Mouse (Mus musculus) fat pad, adult 2 months (tissue): ENCODE measurements around the gene Tm7sf3.
"Not testable (repeated sequence)": the region's sequence is repeated elsewhere in the genome, so short reads cannot be mapped to it uniquely, and the experiment has no call there.

ENCODE experiments used
- DNase-seq: peaks from one replicate; pipeline ENCODE4 v3.0.0-alpha.2; 2011; ENCODE audit warnings: low read depth, low spot score; ENCODE audit errors: extremely low read depth

Tm7sf3 gene

DNA sequence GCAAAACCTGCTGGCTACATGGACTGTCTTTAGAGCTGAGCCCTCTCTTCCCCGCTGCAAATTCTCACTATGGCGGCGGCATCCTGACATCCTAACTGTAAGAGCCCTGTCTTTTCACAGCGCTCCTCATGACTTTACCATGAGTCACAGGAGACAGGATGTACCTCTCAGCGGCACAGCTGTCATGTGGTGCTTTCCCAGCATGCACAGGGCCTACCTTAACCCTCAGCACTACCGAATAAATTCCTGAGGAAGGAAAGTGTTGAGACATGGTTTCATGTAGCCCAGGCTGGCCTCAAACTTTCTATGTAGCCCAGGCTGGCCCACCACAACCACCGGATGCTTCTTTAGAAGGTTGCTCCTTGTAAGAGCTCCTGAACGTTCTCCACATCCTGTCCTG, 26.7 kb downstream of the Tm7sf3 start:
- no peak for DNase-seq

DNA sequence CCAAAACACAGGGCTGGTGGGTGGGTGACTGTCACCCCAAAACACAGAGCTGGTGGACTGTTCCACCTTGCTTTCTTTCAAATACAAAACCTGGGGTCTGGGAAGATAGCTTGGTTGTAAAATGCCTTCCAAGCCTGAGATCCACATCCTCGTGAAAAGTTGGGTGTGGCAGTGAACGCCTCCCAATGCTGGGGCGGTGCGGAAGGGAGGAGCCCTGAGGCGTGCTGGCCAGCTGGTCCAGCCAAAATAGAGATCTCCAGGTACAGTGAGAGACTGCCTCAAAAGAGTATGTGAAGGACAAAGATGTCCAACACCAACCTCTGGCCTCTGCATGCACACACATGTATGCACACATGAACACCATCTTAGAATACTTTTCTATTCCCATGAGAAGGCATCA, 28.1 kb downstream of the Tm7sf3 start:
- DNase-seq = no peak

DNA sequence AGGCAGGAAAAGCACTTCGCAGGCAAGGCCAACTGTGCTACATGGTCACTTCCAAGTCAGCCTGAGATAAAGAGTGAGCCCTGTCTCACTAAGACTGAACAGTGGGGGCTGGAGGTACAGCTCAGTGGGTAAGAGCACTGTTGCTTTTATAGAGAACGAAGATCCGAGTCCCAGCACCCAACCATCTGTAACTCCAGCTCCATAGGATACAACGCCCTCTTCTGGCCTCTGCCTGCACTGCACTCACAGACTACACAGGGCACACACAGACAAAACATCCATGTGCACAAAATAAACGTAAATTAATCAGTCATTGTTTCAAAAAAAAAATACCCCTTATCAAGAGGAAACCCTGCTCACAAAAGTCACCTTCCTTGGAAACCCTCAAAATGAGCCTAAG, 28.7 kb downstream of the Tm7sf3 start:
- no peak for DNase-seq

GRCm38 (mm10) chr6:146612736-146613135, 29.9 kb downstream of the Tm7sf3 start:
- DNase-seq = peak; percentile 84

- no peak for DNase-seq
Observed at GRCm38 (mm10) chr6:146611897-146612296, 30.7 kb downstream of the Tm7sf3 start.

DNA sequence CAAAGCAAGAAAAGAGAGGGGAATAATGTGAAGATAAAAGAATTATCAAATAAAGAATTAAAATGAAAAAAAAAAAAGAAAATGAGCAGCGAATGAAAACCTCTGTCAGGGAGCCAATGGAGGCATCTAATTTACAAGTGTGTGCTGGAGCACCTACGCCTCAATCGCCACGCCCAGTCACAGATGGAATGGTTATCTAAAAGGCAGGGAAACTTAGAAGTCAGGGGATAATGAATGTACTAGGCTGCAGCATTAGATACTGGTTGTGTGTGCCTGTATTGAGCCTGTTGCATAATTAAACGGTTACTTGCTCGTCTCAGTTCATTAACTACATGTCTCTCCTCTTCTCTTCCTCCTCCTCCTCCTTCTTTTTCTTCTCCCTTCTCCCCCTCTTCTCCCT, 31.2 kb downstream of the Tm7sf3 start:
- no peak for DNase-seq

DNA sequence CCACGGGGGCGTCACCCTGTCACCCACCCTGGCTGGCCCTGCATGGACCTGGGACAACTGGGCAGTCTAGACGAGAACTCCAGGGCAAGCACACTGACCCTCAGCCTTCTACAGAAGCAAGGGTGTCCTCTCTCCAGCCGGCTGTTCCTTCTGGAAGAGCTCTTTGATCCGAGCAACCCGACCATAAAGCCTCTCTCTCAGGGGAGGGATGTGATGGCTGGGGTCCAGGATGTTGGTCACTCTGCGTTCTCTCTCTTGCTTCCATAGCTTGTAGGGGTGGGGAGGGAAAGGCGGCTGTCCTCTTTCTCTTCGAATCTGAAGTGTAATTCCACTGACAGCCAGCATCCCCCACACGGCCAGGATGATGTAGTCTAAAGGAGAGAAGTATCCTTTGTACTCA, 39.0 kb downstream of the Tm7sf3 start:
- DNase-seq = no peak

GRCm38 (mm10) chr6:146602601-146603000, 40.0 kb downstream of the Tm7sf3 start:
- no peak for DNase-seq

- DNase-seq = no peak
Observed at GRCm38 (mm10) chr6:146585134-146585533, 57.5 kb downstream of the Tm7sf3 start.

- DNase-seq = no peak
Observed at GRCm38 (mm10) chr6:146583366-146584046, 59.1 kb downstream of the Tm7sf3 start.

DNA sequence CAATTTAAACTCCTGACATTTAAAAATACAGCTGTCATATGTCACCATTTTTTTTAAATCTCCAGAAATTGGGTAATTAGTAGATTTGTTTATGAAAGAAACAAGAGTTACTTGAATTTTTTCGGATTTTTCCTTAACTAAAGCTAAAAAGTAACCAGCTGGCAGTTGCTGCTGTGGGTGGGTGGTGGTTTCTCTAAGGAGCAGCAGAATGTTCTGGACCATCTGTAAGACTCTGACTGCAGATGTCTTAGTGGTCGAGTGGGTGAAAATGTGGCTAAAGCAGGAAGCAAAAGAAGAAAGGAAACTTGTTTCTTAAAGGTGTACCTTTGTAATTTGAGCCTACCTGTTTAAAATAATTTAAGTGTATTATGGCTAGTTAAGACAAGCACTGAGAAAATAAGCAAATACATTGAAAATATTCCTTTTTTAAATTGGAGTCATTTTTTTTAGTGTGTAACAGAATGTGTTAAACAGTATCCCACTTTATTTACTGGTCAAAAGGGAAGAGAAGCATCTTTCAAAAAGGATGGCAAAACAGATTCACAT, 62.2 kb downstream of the Tm7sf3 start:
- no peak for DNase-seq

GRCm38 (mm10) chr6:146578586-146578985, 64.0 kb downstream of the Tm7sf3 start:
- DNase-seq = no peak

DNA sequence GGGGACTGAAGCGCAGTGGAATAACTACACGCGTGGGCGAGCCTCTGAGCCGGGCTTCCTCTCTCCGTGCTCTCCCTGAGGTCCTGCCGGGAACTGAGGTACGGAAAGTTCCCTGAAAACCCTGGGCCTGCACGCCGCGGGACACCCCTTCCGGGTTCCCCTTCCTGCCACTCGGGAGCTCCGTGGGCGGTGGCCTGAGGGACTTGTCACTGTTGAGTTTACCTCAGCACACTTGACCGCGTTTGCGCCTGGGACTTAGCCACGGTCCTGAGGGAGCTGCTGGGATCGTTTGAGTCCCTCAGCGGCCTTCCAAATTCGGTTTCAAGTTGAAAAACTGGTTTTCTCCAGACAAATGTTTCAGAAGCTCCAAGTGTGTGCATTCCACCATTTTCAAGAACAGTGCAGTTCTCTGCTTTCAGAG, 64.5 kb downstream of the Tm7sf3 start:
- no peak for DNase-seq

DNA sequence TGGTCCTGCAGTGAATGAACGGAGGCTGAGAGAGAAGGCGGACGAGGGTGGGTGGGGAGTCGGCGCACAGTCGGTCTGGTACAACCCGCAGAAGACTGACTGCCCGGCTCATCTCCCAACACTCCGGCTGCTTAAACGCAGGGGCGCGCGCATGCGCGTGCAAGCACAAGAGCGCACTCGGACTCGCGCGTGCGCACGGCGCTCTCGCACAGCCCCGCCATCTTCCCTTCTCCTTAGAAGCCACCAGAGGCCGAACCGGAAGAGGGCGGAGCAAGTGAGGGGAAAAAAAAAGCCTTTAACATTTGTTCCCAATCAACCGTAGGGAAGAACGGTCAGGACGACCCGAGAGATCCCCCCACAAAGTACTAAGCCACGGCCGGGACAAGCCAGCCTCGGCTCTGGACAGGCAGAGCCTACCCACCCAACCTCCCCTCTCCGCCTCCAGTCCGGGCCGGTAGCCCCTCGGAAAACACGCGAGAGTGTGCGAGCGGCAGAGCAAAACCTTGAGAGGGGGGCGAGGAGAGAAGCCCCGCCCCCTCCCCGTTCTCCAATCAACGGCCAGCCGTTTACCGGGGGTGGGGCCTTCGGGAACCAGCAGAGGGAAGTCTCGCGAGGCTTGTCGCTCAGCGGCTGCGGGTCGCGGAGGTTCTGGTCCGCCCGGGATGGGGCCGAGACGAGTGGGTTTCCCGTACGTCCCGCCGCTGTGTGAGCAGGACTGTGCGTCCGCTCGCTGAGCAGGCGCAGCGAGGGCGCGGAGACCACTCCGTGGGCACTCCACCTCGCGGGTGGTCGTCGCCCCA, 65.1 kb downstream of the Tm7sf3 start, which contains the start of gene Ints13:
TSS of gene Ints13 (minus strand) at position 526 of the 800 bp plus-strand sequence.
- peak; percentile 78 for DNase-seq

- DNase-seq = no peak
Observed at GRCm38 (mm10) chr6:146576903-146577302, 65.7 kb downstream of the Tm7sf3 start, which contains the start of gene Fgfr1op2. Gene Fgfr1op2, plus strand, starts transcription at chr6:146577203.

- no peak for DNase-seq
Observed at GRCm38 (mm10) chr6:146572073-146572472, 70.6 kb downstream of the Tm7sf3 start.

DNA sequence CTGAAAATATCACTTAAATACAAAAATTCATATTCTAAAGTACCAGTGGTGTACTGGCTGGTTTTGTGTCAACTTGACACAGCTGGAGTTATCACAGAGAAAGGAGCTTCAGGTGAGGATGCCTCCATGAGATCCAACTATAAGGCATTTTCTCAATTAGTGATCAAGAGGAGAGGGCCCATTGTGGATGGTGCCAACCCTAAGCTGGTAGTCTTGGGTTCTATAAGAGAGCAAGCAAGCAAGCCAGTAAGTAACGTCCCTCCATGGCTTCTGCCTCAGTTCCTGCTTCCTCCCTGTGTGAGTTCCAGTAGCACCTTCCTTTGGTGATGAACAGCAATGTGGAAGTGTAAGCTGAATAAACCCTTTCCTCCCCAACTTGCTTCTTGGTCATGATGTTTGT, 80.2 kb downstream of the Tm7sf3 start:
- DNase-seq = not testable (repeated sequence)
